Mouse (Mus musculus) intestine, postnatal 0 days (tissue): ENCODE measurements around the gene Ggcx. TPM values are rescaled to one million over a fixed set of nuclear protein-coding genes. Genes with fewer than 3 reads are reported as not detected.
A peak's percentile ranks its signal among the peaks of the same experiment; 100 is the strongest.

ENCODE experiments used
- ATAC-seq: fragments of 200-750 bp; cut with Nextera tagmentation; 2 replicates; pipeline ENCODE4 v1.8.0; 2017; ENCODE audit warnings: mild to moderate bottlenecking, moderate TSS enrichment, moderate library complexity
- H3K27ac ChIP-seq: fragments of 300-500 bp; sonication (generic); 2 replicates; pipeline ENCODE4 v1.5.1; 2014; ENCODE audit warnings: mild to moderate bottlenecking, low read depth, low read length, moderate library complexity
- H3K27me3 ChIP-seq: fragments of 300-500 bp; sonication (generic); replicated peaks from 2 replicates; pipeline ENCODE4 v1.6.1; 2014; ENCODE audit warnings: low read length, mixed read lengths; ENCODE audit not compliant: control insufficient read depth, insufficient read depth
- H3K36me3 ChIP-seq: fragments of 300-500 bp; sonication (generic); 2 replicates; pipeline ENCODE4 v1.6.1; 2014; ENCODE audit warnings: mild to moderate bottlenecking, moderate library complexity; ENCODE audit not compliant: control insufficient read depth, insufficient read depth
- H3K4me1 ChIP-seq: fragments of 300-500 bp; sonication (generic); replicated peaks from 2 replicates; pipeline ENCODE4 v1.6.1; 2014; ENCODE audit warnings: antibody characterized with exemption, low read length, mixed read lengths; ENCODE audit not compliant: control insufficient read depth, insufficient read depth
- H3K4me2 ChIP-seq: fragments of 300-500 bp; sonication (generic); replicated peaks from 2 replicates; pipeline ENCODE4 v1.6.1; 2014; ENCODE audit warnings: low read depth, mild to moderate bottlenecking, moderate library complexity
- H3K4me3 ChIP-seq: fragments of 300-500 bp; sonication (generic); 2 replicates; pipeline ENCODE4 v1.5.1; 2014; ENCODE audit warnings: low read depth, low read length
- H3K9ac ChIP-seq: fragments of 300-500 bp; sonication (generic); 2 replicates; pipeline ENCODE4 v1.6.1; 2014; ENCODE audit warnings: mild to moderate bottlenecking, low read depth, low read length
- H3K9me3 ChIP-seq: fragments of 300-500 bp; sonication (generic); 2 replicates; pipeline ENCODE4 v1.6.1; 2016; ENCODE audit warnings: mixed run types; ENCODE audit not compliant: control insufficient read depth
- CTCF ChIP-seq: sonication (generic); IDR thresholded peaks from 2 replicates; pipeline ENCODE4 v1.5.1; 2016; ENCODE audit warnings: low read depth, mild to moderate bottlenecking, control low read depth, antibody characterized with exemption, moderate library complexity
- WGBS: fragments of 180-500 bp; shearing (Covaris S2); extraction: QIAGEN DNeasy Blood & Tissue Kit; methylation state at CpG from one replicate; pipeline ENCODE4 v1.1.7; 2014; 5-methylcytosine and 5-hydroxymethylcytosine counted together
- polyA plus RNA-seq: library from polyadenylated mRNA; unstranded; fragments of >200 nt; fragmentation: Nextera tagmentation; extraction: Ambion mirVana; gene quantifications from 2 replicates; pipeline ENCODE4 v1.2.1, GENCODE M21; 2015

Gene Ggcx
- polyA plus RNA-seq, 1 experiment from 2014 or later: 6.8 TPM

- Histone ChIP-seq H3K9me3 (no peaks in the 10 kb centered on the region), H3K9ac (no peak overlapping the region), H3K4me3 (no peak overlapping the region), H3K27ac (no peak overlapping the region), H3K4me1 (no peaks in the 10 kb centered on the region), H3K36me3 (no peaks in the 10 kb centered on the region), H3K4me2 (no peak overlapping the region), H3K27me3 (no peaks in the 10 kb centered on the region)
- TF ChIP-seq CTCF: no peak
- no peak for ATAC-seq
- WGBS: 84% methylated on average over 7 of the region's 7 CpGs
Measured at GRCm38 (mm10) chr6:72405356-72405755, 8.8 kb upstream of the Ggcx start.

GRCm38 (mm10) chr6:72407119-72407518, 7.0 kb upstream of the Ggcx start:
- TF ChIP-seq CTCF: peak; percentile 99
- peak; percentile 80 for ATAC-seq
- Histone ChIP-seq H3K27me3 (no peaks in the 10 kb centered on the region), H3K9ac (no peak overlapping the region), H3K36me3 (no peaks in the 10 kb centered on the region), H3K9me3 (no peaks in the 10 kb centered on the region), H3K4me2 (no peak overlapping the region), H3K4me1 (no peaks in the 10 kb centered on the region), H3K4me3 (no peak overlapping the region), H3K27ac (no peak overlapping the region)
- WGBS: 4% methylated on average over 5 of the region's 5 CpGs

GRCm38 (mm10) chr6:72409567-72409966, 4.5 kb upstream of the Ggcx start:
- no peak overlapping the region for H3K27ac ChIP-seq
- no peak for ATAC-seq
- no peaks in the 10 kb centered on the region for H3K27me3 ChIP-seq
- no peak overlapping the region for H3K4me2 ChIP-seq
- WGBS: 13% methylated on average over 3 of the region's 3 CpGs
- H3K9ac ChIP-seq: no peak overlapping the region
- H3K36me3 ChIP-seq: no peaks in the 10 kb centered on the region
- no peaks in the 10 kb centered on the region for H3K4me1 ChIP-seq
- TF ChIP-seq CTCF: peak; percentile 80
- H3K9me3 ChIP-seq: no peaks in the 10 kb centered on the region
- H3K4me3 ChIP-seq: no peak overlapping the region

GRCm38 (mm10) chr6:72410003-72410402, 4.1 kb upstream of the Ggcx start:
- Histone ChIP-seq H3K9me3 (no peaks in the 10 kb centered on the region), H3K27ac (no peak overlapping the region), H3K36me3 (no peaks in the 10 kb centered on the region), H3K9ac (no peak overlapping the region), H3K4me2 (no peak overlapping the region), H3K27me3 (no peaks in the 10 kb centered on the region), H3K4me1 (peaks cover 2% of the 10 kb centered on the region; the same call in 1 of the 2 replicates), H3K4me3 (no peak overlapping the region)
- peak; percentile 24; the same call in 1 of the 2 replicates for TF ChIP-seq CTCF
- no peak for ATAC-seq
- 17% methylated on average over 1 of the region's 1 CpGs for WGBS

- H3K27ac ChIP-seq: no peak overlapping the region
- TF ChIP-seq CTCF: no peak
- no peak for ATAC-seq
- no peaks in the 10 kb centered on the region for H3K27me3 ChIP-seq
- peaks cover 5% of the 10 kb centered on the region; the same call in 1 of the 2 replicates for H3K4me1 ChIP-seq
- H3K9me3 ChIP-seq: no peaks in the 10 kb centered on the region
- 72% methylated on average over 7 of the region's 7 CpGs for WGBS
- no peaks in the 10 kb centered on the region for H3K36me3 ChIP-seq
- H3K4me3 ChIP-seq: no peak overlapping the region
- H3K4me2 ChIP-seq: no peak overlapping the region
- H3K9ac ChIP-seq: no peak overlapping the region
Measured at GRCm38 (mm10) chr6:72410518-72410917, 3.6 kb upstream of the Ggcx start.

GRCm38 (mm10) chr6:72415181-72415580, 1.1 kb downstream of the Ggcx start:
- Histone ChIP-seq H3K36me3 (peaks cover 22% of the 10 kb centered on the region), H3K9me3 (no peaks in the 10 kb centered on the region), H3K4me3 (peak overlapping the region; percentile 78), H3K27me3 (no peaks in the 10 kb centered on the region), H3K27ac (no peak overlapping the region), H3K9ac (no peak overlapping the region), H3K4me1 (peaks cover 7% of the 10 kb centered on the region; the same call in 1 of the 2 replicates), H3K4me2 (peak overlapping the region; percentile 77)
- 80% methylated on average over 5 of the region's 5 CpGs for WGBS
- ATAC-seq: no peak
- peak; percentile 46 for TF ChIP-seq CTCF
